Mouse (Mus musculus): ENCODE data around the gene Tex35. TPM values are rescaled to one million over a fixed set of nuclear protein-coding genes. Genes with fewer than 3 reads are reported as not detected.

Gene Tex35
- polyA plus RNA-seq, 1 experiment from 2014 or later = not detected

DNA sequence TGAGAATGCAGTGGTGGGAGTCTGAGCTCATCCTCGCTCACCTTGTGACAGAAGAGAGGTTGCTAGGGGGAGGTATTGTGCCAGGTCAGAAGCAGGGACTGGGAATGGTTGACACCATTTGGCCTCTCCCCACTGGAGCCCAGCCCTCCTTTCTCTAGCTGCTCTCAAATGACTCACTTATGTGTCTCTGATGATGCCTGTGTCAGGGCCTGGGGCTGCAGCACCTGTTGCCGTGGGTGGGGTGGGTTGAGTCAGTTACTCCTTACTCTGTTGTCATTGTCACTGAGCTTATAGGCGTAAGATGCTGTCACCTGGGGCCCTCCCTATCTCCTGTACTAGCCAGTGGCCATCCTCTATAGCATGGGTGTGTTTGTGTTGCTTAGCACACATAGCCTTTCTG is 17.6 kb downstream of the Tex35 start:
- no peak for DNase-seq (ENCODE audit: low spot score)
- Histone ChIP-seq H3K27me3 (ENCODE audit: control insufficient read depth, insufficient read depth, low read length) (no peaks in the 10 kb centered on the region), H3K4me3 (ENCODE audit: low read depth, low read length) (no peak overlapping the region), H3K36me3 (ENCODE audit: control insufficient read depth, insufficient read depth, low read length) (no peaks in the 10 kb centered on the region), H3K4me2 (ENCODE audit: low read depth, low read length, severe bottlenecking) (no peak overlapping the region), H3K9me3 (ENCODE audit: control insufficient read depth, low read length) (no peaks in the 10 kb centered on the region), H3K27ac (ENCODE audit: low read depth, low read length) (no peak overlapping the region), H3K9ac (ENCODE audit: low read length) (no peak overlapping the region), H3K4me1 (replicated peaks; ENCODE audit: control insufficient read depth, insufficient read depth, low read length) (no peaks in the 10 kb centered on the region)
- 77% methylated on average over 3 of the region's 3 CpGs for WGBS
- ATAC-seq (replicated peaks; ENCODE audit: low FRiP score) = no peak

DNA sequence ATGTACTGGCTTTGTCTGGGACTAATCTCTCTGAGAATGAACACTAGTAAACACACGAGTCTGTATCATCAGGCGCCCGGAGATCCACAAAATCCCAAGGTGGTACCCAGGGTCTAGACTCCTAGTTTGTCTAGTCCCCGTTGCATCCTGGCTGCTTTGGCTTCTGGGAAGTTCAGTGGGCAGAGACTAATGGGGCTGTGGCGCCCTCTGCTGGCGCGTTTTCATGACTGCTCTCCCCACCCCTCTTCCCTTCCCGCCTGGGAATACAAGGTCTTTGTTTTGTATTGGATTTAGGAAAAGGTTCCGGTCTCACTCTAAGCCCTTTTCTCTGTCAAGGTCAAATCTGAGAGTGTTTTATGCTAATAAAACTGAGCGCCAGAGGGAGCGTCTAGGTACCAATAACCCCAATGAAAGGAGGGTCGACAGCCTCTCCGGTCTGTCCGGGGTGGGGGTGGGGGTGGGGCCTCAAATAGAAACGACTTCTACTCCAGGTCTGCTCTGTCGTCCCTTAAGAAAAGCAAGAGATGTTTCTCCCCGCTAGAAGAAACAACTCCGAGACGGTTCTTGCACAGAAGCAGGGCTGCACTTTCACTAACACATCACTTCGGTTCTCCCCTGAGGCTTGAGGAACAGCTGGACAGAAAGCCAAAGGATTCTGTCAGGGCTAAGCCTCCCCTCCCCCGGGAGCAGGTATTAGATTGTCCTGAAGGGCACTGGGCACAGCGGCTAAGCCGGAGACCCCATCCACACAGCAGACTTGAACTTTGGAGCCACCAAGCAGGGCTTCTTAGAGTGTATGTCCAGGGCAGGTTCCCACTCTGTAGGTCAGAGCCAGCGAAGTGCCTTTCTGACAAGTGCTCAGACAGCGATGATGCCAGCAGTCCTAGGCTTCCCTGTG is 22.1 kb downstream of the Tex35 start:
- H3K4me3 ChIP-seq (ENCODE audit: low read depth, low read length) = peak overlapping the region; percentile 33
- no peaks in the 10 kb centered on the region for H3K27me3 ChIP-seq (ENCODE audit: control insufficient read depth, insufficient read depth, low read length)
- H3K4me2 ChIP-seq (ENCODE audit: low read depth, low read length, severe bottlenecking) = peak overlapping the region; percentile 60
- H3K9me3 ChIP-seq (ENCODE audit: control insufficient read depth, low read length) = no peaks in the 10 kb centered on the region
- H3K36me3 ChIP-seq (ENCODE audit: control insufficient read depth, insufficient read depth, low read length) = no peaks in the 10 kb centered on the region
- WGBS = 7% methylated on average over 25 of the region's 25 CpGs
- H3K4me1 ChIP-seq (replicated peaks; ENCODE audit: control insufficient read depth, insufficient read depth, low read length) = no peaks in the 10 kb centered on the region
- no peak overlapping the region for H3K27ac ChIP-seq (ENCODE audit: low read depth, low read length)
- DNase-seq (ENCODE audit: low spot score) (peak; percentile 91), ATAC-seq (replicated peaks; ENCODE audit: low FRiP score) (peak; percentile 68)
- H3K9ac ChIP-seq (ENCODE audit: low read length) = peak overlapping the region; percentile 70

DNA sequence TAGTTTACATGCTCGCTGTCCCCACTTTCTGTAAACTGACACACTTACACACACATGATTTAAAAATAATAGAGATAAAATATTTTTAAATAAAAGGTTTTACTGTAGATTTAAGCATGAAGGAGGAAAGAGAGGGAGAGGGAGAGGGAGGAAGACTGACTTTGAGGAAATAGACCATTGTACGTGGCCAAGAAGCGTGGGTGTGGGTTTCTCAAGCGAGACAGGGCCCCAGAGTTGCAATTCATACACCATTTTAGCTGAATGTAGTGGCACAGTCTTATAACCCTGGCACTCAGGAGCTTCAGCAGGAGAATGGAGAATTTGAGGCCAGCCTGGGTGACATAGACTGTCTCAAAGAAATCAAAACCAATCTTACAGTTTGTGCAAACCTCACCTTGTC is 25.5 kb downstream of the Tex35 start:
- no peak overlapping the region for H3K27ac ChIP-seq (ENCODE audit: low read depth, low read length)
- no peaks in the 10 kb centered on the region for H3K27me3 ChIP-seq (ENCODE audit: control insufficient read depth, insufficient read depth, low read length)
- no peak for DNase-seq (ENCODE audit: low spot score)
- H3K4me3 ChIP-seq (ENCODE audit: low read depth, low read length) = no peak overlapping the region
- ATAC-seq (replicated peaks; ENCODE audit: low FRiP score) = no peak
- H3K4me2 ChIP-seq (ENCODE audit: low read depth, low read length, severe bottlenecking) = no peak overlapping the region
- H3K36me3 ChIP-seq (ENCODE audit: control insufficient read depth, insufficient read depth, low read length) = no peaks in the 10 kb centered on the region
- WGBS = 88% methylated on average over 4 of the region's 4 CpGs
- no peaks in the 10 kb centered on the region for H3K9me3 ChIP-seq (ENCODE audit: control insufficient read depth, low read length)
- no peak overlapping the region for H3K9ac ChIP-seq (ENCODE audit: low read length)
- peaks cover 4% of the 10 kb centered on the region; the same call in 1 of the 2 replicates for H3K4me1 ChIP-seq (replicated peaks; ENCODE audit: control insufficient read depth, insufficient read depth, low read length)

DNA sequence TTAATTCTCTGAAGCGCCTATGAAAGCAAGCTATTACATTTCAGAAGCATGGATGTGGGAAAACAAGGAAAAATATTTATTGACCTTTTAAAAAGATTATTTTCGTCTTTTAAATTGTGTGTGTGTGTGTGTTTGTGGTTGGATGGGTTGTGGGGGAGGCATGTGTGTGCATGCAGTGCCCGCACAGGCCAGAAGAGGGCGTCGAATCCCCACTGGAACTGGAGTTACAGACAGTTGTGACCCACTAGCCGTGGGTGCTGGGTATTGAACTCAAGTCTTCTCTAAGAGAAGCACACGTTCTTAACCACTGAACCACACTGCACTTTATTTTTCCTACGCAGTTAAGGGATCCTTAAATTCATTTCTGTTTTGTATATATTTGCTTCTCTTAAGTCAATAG is 26.5 kb downstream of the Tex35 start:
- 55% methylated on average over 8 of the region's 8 CpGs for WGBS
- ATAC-seq (replicated peaks; ENCODE audit: low FRiP score) (no peak), DNase-seq (ENCODE audit: low spot score) (peak; percentile 69)
- no peak overlapping the region for H3K4me2 ChIP-seq (ENCODE audit: low read depth, low read length, severe bottlenecking)
- H3K36me3 ChIP-seq (ENCODE audit: control insufficient read depth, insufficient read depth, low read length) = no peaks in the 10 kb centered on the region
- H3K4me1 ChIP-seq (replicated peaks; ENCODE audit: control insufficient read depth, insufficient read depth, low read length) = peaks cover 4% of the 10 kb centered on the region; the same call in 1 of the 2 replicates
- no peak overlapping the region for H3K9ac ChIP-seq (ENCODE audit: low read length)
- no peaks in the 10 kb centered on the region for H3K9me3 ChIP-seq (ENCODE audit: control insufficient read depth, low read length)
- H3K27me3 ChIP-seq (ENCODE audit: control insufficient read depth, insufficient read depth, low read length) = no peaks in the 10 kb centered on the region
- H3K27ac ChIP-seq (ENCODE audit: low read depth, low read length) = no peak overlapping the region
- no peak overlapping the region for H3K4me3 ChIP-seq (ENCODE audit: low read depth, low read length)

DNA sequence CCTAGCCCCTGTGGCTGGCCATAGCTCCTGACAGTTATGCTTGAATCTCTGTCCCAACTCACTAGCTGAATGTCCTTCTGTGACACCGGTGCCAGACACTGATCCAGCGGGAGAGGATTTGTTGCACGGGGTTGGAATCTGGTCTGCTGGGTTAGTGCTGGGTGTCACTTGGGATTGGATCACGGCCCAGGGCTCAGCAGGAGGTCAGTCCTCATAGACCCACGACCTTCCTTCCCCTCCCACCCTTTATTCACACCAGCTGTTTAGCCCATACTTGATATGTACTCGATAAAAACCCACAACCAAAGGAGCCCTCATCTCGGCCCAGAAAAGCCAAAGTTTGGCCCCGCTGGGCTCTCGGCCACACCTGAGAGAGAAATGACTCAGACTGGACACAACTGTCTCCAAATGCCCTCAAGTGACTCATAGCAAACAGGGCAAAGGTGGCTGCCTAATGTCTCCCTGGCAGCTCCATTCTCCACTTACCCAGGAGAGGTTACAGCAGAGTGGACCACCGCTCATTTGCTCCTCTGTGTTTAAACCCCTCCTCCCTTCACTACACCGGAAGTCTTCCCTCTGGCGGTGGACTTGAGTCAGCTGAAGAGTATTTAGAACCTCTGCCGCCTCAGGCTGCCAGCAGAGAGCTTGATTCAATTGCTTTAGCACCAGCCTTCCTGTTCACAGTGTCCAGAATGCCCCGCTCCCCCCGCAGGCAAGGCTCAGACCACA is 27.2 kb downstream of the Tex35 start:
- Histone ChIP-seq H3K9me3 (ENCODE audit: control insufficient read depth, low read length) (no peaks in the 10 kb centered on the region), H3K27ac (ENCODE audit: low read depth, low read length) (no peak overlapping the region), H3K4me3 (ENCODE audit: low read depth, low read length) (no peak overlapping the region), H3K4me1 (replicated peaks; ENCODE audit: control insufficient read depth, insufficient read depth, low read length) (peaks cover 4% of the 10 kb centered on the region; the same call in 1 of the 2 replicates), H3K9ac (ENCODE audit: low read length) (no peak overlapping the region), H3K27me3 (ENCODE audit: control insufficient read depth, insufficient read depth, low read length) (no peaks in the 10 kb centered on the region), H3K36me3 (ENCODE audit: control insufficient read depth, insufficient read depth, low read length) (no peaks in the 10 kb centered on the region), H3K4me2 (ENCODE audit: low read depth, low read length, severe bottlenecking) (no peak overlapping the region)
- DNase-seq (ENCODE audit: low spot score) (peak; percentile 68), ATAC-seq (replicated peaks; ENCODE audit: low FRiP score) (no peak)
- WGBS = 54% methylated on average over 15 of the region's 15 CpGs

GRCm38 (mm10) chr1:157080071-157080470 is 28.4 kb downstream of the Tex35 start:
- DNase-seq (ENCODE audit: low spot score) = no peak
- 73% methylated on average over 7 of the region's 7 CpGs for WGBS
- H3K36me3 ChIP-seq (ENCODE audit: control insufficient read depth, insufficient read depth, low read length) = no peaks in the 10 kb centered on the region
- no peak overlapping the region for H3K4me2 ChIP-seq (ENCODE audit: low read depth, low read length, severe bottlenecking)
- no peaks in the 10 kb centered on the region for H3K27me3 ChIP-seq (ENCODE audit: control insufficient read depth, insufficient read depth, low read length)
- no peak overlapping the region for H3K27ac ChIP-seq (ENCODE audit: low read depth, low read length)
- no peak for ATAC-seq (replicated peaks; ENCODE audit: low FRiP score)
- H3K4me1 ChIP-seq (replicated peaks; ENCODE audit: control insufficient read depth, insufficient read depth, low read length) = peaks cover 5% of the 10 kb centered on the region; the same call in 1 of the 2 replicates
- no peaks in the 10 kb centered on the region for H3K9me3 ChIP-seq (ENCODE audit: control insufficient read depth, low read length)
- no peak overlapping the region for H3K4me3 ChIP-seq (ENCODE audit: low read depth, low read length)
- H3K9ac ChIP-seq (ENCODE audit: low read length) = peak overlapping the region; percentile 20; the same call in 1 of the 2 replicates

- 32% methylated on average over 11 of the region's 11 CpGs for WGBS
- peak; percentile 87 for DNase-seq (ENCODE audit: low spot score)
- Histone ChIP-seq H3K4me3 (ENCODE audit: low read depth, low read length) (no peak overlapping the region), H3K4me1 (replicated peaks; ENCODE audit: control insufficient read depth, insufficient read depth, low read length) (peaks cover 6% of the 10 kb centered on the region; the same call in 1 of the 2 replicates), H3K27me3 (ENCODE audit: control insufficient read depth, insufficient read depth, low read length) (no peaks in the 10 kb centered on the region), H3K9me3 (ENCODE audit: control insufficient read depth, low read length) (no peaks in the 10 kb centered on the region), H3K4me2 (ENCODE audit: low read depth, low read length, severe bottlenecking) (no peak overlapping the region), H3K9ac (ENCODE audit: low read length) (peak overlapping the region; percentile 20; the same call in 1 of the 2 replicates), H3K27ac (ENCODE audit: low read depth, low read length) (no peak overlapping the region), H3K36me3 (ENCODE audit: control insufficient read depth, insufficient read depth, low read length) (no peaks in the 10 kb centered on the region)
- 0 out of 2 replicates have a peak, but pooled peaks have one; percentile 21 for ATAC-seq (replicated peaks; ENCODE audit: low FRiP score)
Measured at GRCm38 (mm10) chr1:157079384-157080025, 29.0 kb downstream of the Tex35 start.

All from forebrain, embryonic 11.5 days (tissue).